Mouse (Mus musculus): ENCODE results near the gene Fdx1l.
"Not testable (repeated sequence)": the region's sequence is repeated elsewhere in the genome, so short reads cannot be mapped to it uniquely, and the experiment has no call there.

Gene Fdx1l

DNA sequence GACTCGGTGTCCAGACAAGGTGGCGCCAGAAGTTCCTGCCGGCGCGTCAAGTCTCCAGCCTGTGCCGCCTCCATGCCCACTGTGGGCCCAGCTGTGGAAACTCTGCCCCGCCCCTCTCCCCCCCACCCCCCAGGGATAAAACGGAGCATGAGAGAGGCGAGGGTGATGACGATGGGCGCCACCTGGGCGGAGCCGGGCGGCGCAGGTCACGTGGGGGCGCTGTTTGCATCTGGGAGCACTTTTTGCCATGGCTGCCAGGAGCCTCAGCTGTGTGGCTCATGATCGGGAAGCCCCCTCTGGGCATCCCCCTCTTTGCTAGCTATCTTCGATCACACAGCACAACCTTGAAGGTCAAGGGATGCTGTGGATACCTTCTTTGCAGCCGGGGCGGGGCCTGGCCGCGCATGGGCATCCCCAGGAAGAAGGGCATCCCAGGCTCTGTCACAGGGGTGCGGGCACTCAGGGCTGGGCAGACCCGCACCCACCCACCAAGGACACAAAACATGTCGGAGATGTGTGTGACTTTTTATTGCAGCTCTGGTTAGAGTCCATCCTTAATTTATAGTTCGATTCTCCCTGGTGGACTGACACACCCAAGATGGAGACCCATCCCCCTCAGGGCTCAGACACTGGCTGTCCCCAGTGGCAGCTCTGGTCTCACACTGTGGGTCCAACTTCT lies 6.3 kb downstream of the Fdx1l start, which contains the start of gene Zglp1:
Gene Zglp1, minus strand, starts transcription at position 88 of the 679 bp plus-strand sequence.
- no peak for DNase-seq

GRCm38 (mm10) chr9:21062928-21063327 lies 10.5 kb downstream of the Fdx1l start:
- DNase-seq, result no peak

GRCm38 (mm10) chr9:21051578-21051977 lies 21.8 kb downstream of the Fdx1l start:
- DNase-seq, result no peak

GRCm38 (mm10) chr9:21045235-21045634 lies 28.2 kb downstream of the Fdx1l start:
- DNase-seq, result no peak

DNA sequence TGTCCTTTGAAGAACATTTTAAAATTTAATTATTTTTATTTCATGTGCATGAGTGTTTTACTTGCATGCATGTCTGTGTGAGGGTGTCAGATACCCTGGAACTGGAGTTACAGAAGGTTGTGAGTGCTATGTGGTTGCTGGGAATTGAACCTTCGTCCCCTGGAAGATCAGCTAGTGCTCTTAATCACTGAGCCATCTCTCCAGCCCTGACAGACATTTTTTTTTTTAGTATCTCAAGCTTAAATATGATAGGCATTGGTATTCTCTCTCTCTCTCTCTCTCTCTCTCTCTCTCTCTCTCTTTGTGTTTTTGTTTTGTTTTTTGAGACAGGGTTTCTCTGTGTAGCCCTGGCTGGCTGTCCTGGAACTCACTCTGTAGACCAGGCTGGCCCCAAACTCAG lies 28.6 kb downstream of the Fdx1l start:
- not testable (repeated sequence) for DNase-seq

GRCm38 (mm10) chr9:21043563-21043962 lies 29.9 kb downstream of the Fdx1l start:
- no peak for DNase-seq

DNA sequence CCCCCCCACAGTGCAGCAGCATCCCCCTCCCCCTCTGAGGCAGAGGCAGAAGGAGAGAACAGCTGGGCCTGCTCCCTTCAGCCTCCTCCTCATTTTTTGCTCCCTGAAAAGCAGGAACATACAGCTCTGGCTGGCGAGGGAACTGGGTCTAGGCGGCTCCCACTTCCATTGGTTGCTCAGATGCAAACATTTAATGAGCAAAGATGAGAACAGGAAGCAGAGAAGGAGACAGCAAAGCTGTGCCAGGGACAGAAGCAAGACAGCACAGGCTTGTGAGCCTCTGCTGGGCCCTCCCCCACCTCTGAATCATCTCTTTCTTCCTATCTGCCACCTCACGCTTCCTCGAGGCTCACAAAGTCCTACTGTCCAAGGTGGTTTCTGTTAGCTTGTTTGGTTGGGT lies 32.1 kb downstream of the Fdx1l start:
- no peak for DNase-seq

DNA sequence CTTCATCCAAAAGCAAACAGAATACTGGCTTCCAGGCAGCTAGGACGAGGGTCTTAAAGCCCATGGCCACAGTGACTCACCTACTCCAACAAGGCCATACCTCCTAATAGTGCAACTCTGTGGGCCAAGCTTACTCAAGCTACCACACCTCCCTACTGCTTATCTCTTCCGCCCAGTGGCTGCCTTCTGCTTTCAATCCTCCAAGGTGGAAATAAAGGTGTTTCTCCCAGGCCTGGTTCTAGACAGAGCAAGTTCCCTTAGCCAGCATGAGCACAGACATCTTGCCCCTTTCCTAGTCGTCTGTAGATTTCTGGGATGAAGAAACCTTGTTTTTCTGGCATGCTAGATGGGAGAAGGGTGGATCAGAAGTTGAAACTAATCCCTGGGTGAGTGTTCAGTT lies 33.6 kb downstream of the Fdx1l start:
- DNase-seq, result no peak

GRCm38 (mm10) chr9:21037481-21037891 lies 35.9 kb downstream of the Fdx1l start:
- peak; percentile 15 for DNase-seq

GRCm38 (mm10) chr9:21036666-21037065 lies 36.7 kb downstream of the Fdx1l start:
- DNase-seq, result no peak

DNA sequence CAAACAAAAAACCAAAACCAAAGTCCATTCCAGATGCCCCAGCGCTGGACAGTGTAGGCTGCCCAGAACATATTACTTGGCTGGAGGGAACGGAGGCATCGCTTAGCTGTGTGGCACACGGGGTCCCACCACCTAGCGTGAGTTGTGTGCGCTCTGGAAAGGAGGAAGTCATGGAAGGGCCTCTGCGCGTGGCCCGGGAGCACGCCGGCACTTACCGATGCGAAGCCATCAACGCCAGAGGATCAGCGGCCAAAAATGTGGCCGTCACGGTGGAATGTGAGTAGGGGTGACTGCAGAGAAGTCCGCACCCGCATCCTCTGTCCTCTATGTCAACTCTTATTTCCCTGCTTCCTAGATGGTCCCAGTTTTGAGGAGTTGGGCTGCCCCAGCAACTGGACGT lies 37.3 kb downstream of the Fdx1l start:
- no peak for DNase-seq

GRCm38 (mm10) chr9:21035586-21035985 lies 37.8 kb downstream of the Fdx1l start:
- DNase-seq, result peak; percentile 21

DNA sequence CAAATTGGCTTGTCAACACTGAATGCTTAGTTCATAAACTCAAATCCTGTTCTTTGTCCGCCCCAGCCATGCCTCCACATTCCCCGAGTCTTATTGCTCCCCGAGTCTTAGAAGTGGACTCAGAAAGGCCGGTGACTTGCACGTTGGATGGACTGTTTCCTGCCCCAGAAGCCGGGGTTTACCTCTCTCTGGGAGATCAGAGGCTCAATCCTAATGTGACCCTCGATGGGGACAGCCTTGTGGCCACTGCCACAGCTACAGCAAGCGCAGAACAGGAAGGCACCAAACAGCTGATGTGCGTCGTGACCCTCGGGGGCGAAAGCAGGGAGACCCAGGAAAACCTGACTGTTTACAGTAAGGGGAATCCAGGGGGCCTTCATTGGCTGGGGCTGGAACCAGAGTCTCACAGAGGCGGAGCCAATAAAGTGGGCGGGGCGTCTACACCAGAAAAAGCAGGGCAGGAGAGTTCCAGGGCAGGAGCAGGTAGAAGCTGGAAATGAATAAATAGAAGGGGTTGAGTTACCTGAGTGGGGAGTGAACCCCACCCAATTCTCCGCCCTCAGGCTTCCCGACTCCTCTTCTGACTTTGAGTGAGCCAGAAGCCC lies 38.8 kb downstream of the Fdx1l start:
- peak; percentile 34 for DNase-seq

- DNase-seq, result peak; percentile 94
Measured at GRCm38 (mm10) chr9:21033136-21033535, 40.3 kb downstream of the Fdx1l start.

DNA sequence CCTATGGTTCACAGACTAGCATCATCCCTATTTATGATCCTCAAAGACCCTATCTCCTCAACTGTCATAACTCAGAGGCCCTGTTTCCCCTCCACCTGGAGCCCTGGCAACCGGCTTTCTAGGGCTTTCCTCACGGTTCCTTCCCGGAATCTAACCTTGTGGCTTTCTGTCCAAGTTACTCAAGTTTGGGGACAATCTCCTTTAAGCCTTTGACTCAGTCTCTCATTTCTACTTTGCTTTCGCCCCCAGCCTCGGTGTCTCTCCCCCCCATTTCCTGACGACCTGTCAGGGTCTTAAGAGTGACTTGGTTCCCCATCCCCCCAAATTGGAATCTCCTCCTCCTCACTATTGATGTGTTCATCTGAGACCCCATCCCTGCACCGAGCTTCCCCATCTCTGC lies 40.9 kb downstream of the Fdx1l start:
- DNase-seq, result no peak

- peak; percentile 19 for DNase-seq
Measured at GRCm38 (mm10) chr9:21031896-21032351, 41.5 kb downstream of the Fdx1l start, which contains the start of gene Icam5. Gene Icam5 (plus strand): TSS chr9:21032073.

- peak; percentile 66 for DNase-seq
Measured at GRCm38 (mm10) chr9:21031251-21031895, 42.0 kb downstream of the Fdx1l start.

DNA sequence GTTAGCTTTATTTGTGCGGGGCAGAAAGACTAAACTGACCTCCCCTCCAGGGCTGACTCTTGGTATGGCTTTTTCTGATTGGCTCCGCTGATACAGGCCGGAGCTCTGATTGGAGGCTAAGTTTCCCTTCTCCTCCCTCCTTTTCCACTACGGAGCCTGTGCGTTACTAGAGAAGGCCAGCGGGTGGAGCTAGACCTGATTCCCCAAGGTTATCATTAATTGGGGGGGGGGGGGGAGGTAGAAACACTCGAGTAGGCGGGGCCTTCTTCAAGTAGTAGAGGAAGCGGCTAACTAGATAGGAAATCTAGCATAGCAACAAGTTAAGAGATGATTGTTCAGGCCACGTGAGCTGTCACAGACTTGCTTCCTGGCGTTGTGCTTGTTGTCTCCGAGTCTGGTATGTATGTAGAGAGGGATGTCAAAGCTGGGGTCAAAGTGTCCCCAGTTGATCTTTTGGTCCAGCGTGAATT lies 42.6 kb downstream of the Fdx1l start:
- DNase-seq, result peak; percentile 96

DNA sequence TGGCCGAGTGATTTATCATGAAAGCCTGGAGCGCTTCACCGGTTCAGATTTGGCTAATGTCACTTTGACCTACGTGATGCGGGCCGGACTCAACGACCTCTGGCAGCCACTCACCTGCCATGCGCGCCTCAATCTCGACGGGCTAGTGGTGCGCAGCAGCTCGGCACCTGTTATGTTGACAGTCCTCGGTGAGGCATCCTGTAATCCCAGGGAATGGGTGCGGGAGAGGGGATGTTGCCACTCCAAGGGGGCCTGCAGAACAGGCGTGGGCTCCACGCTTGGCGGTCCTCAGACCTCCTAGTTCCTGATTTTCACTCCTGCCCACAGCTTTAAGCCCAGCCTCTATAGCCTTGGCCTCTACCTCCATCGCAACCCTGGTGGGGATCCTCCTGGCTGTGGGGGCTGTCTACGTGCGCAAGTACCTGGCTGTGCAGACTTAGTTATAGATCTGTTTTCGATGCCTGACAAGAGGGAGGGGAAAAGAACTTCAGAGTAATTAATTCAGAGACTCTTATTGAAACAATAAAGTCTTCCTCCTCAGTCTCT lies 43.3 kb downstream of the Fdx1l start:
- no peak for DNase-seq

GRCm38 (mm10) chr9:21029291-21030054 lies 43.9 kb downstream of the Fdx1l start, which contains the start of gene Icam4:
Gene Icam4 (plus strand): TSS chr9:21029373.
- DNase-seq, result peak; percentile 87

DNA sequence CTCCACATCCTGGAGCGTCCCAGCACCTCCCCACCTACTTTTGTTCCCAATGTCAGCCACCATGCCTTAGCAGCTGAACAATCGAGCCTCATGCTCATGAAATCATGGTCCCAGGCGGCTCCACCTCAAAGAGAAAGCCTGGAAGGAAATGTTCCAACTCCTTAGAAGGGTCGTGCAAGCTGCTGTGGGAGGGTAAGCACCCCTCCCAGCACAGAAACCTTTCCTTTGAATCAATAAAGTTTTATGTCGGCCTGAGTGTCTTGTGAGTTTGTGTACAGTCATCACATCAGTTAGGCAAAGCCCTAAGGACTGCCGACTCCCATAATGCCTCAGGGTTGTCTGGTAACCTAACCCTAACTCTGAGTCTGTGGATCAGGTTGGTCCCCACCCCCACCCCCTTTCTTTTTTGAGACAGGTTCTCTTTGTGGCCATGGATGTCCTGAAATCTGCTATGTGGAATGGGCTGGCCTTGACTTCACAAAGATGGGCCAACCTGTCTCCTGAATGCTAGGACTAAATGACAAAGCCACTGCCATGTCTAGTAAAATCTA lies 44.8 kb downstream of the Fdx1l start:
- DNase-seq, result no peak

- DNase-seq, result no peak
Measured at GRCm38 (mm10) chr9:21027774-21028290, 45.6 kb downstream of the Fdx1l start.
